Mouse (Mus musculus) neural tube, embryonic 10.5 days (tissue): ENCODE measurements at regions not wholly inside any gene's neighbourhood (a gene's known extent, or its start where the extent isn't known, plus 50 kb on each side); places are given as distances from the start of the nearest gene placed in this dataset.

Experiments used
- DNase-seq: peaks from one replicate; pipeline ENCODE4 v3.0.0-alpha.2; 2017; ENCODE audit warnings: low spot score; ENCODE audit errors: extremely low spot score

- DNase-seq: peak; percentile 81
Observed at GRCm38 (mm10) chr5:64647417-64648125, 155.6 kb upstream of the Klf3 start.

- peak; percentile 58 for DNase-seq
Observed at GRCm38 (mm10) chr5:64648492-64648891, 154.7 kb upstream of the Klf3 start.

DNA sequence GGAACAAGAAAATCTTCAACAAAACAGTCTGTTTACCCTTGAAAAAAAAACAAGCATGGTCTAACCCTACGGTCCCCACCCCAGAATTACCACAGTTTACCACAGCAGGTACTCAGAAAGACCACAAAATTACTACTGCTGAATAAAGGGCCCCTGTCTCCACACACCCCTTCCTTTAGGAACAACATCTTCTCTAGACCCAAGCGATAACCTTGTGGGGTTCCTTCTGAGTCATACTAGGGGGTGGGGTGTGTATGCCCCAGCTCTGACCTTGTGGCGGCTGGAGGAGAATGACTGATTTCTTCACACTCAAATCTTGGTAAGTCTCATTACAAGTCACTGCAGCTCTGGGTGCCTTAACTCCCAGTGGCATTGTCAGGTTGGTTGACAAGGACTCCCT lies 151.8 kb upstream of the Klf3 start:
- no peak for DNase-seq

GRCm38 (mm10) chr5:64653764-64654163 lies 149.4 kb upstream of the Klf3 start:
- no peak for DNase-seq

DNA sequence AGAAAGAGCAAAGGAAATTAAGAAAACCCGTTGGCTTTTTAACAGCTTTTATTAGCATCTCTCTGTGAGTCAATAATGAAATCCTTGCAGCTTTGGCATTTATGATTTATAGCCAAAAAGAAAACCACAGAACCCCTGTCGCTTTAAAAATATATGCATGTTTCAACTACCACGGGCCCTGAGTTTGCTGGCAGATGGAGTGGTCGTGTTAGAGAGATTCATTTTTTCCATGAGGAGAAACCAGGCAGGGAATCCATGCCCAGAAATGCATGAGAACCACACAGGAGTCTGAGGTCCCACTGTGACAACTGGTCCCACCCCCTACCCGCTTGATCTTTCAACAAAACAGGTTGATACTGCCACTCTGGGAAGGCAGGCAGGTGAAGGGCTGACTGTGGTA lies 147.9 kb upstream of the Klf3 start:
- no peak for DNase-seq

DNA sequence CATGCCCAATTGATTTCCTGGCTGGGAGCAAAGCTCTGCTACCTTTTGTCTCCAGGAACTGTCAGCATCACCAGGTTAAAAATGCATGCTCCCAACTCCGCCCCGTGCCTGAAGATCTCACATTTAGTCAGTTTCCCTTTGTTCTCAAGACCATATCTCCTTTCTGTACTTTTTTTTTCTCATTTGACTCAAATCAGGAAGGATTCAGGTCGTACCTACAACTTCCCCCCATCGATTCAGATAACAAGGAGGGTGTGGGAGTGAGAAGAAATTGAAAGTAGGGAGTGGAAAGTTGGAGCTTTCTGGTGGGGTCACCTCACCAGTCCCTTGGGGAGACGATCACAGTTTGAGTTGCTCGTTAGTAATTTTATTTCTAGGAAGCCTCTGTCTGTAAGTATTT lies 141.2 kb upstream of the Klf3 start:
- no peak for DNase-seq

DNA sequence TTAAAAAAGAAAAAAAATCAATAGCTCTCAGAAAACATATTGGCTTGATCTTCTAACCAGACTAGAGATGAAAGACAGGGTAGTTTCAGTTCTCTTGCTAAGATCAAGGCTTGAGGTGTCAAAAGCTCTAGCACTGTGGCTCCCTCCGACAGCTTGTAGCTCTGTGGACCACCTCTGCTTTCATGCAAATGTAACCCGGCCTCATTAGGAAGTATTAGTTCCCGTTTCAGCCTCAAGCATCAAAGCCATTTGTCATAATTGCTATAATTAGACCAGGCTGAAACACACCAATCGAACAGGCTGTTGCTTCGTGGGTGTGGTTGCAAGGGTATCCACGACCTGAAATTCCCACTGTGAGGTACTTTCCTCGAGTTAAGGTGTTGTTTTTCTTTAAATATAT lies 140.7 kb upstream of the Klf3 start:
- DNase-seq: no peak

GRCm38 (mm10) chr5:64663766-64664165 lies 139.4 kb upstream of the Klf3 start:
- DNase-seq: no peak

GRCm38 (mm10) chr5:64665064-64665463 lies 138.1 kb upstream of the Klf3 start:
- no peak for DNase-seq

- no peak for DNase-seq
Observed at GRCm38 (mm10) chr5:64666256-64666655, 136.9 kb upstream of the Klf3 start.

DNA sequence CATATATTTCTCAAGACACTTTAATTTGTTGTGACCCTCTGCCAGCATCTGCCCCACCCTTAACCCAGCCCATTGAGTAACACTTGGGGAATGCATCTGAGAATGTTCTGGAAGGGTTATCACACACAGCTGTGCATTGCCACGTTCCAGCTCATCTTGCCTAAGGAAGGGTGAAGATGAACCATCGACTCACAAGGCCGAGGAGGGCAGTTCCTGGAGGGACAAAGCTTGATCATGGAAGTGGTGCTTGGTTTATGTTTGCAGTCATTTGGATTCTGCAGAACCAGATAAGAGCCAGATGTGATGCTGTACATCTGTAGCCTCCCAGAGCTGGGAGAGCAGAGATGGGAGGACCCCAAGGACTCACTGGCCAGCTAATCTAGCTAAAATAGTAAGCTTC lies 136.1 kb upstream of the Klf3 start:
- no peak for DNase-seq

DNA sequence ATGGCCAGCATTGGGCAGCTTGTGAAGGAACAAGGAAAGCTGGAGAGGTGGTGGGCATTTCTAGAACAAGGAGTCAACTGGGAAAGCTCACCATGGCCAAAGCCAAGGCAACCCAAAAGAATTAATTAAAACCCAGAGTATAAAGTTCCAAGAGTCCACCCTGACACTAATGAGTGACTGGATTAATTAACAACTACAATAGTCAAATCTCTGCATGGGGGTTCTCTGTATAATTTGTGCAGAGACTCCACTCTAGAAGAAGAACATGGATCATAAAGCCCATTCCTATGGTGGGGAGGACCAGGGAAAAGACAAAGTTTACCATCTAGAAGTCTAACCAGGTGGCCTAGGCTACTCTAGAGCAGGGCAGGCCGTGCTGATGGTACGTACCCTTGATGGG lies 129.3 kb upstream of the Klf3 start:
- no peak for DNase-seq

- DNase-seq: no peak
Observed at GRCm38 (mm10) chr5:64676214-64676945, 126.8 kb upstream of the Klf3 start.

DNA sequence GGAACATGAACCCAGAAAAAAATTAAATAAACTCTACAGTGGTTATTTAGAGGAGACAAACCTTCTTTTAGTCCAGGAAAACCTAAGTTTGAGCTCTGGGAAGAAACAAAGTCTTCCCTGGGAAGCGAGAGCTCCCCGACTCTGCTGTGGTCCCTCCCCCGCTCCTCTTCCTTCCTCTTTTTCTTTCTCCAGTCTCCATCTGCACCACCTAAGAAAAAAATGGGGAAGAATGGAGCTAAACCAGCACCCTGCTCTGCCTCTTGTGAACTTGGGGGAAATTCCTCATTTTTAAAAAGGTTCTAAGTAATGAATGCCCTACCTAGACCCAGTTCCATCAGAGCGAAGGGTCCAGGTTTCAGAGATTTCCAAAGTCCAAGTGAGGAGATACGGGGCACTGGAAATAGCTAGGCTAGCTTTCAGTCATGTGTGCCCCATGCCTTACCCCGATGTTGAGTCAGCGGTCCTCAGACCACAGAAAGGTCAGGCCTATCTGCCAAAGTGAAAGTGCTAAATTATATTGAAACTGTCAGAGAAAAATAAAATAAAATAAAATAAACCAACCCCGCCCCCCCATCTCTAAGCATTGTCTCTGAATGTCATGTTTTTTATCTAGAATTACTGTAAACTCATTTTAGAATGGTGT lies 126.1 kb upstream of the Klf3 start:
- DNase-seq: no peak

DNA sequence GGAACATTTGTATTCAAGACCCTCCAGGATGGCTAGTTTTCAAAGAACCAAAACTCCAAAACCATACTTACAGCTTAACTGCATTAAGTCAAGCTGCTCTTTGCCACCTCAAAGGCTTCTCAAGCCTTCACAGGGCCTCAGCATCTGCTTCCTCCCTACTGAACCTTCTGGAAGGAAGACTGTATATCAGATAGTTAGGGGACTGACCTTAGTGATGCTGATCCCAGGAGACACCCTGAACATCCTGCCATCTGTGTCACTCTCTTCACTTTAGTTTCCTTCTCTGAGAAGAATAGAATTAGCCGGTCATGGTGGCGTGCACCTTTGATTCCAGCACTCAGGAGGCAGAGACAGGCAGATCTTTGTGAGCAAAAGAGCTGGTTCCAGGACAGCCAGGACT lies 124.5 kb upstream of the Klf3 start:
- no peak for DNase-seq

GRCm38 (mm10) chr5:64679996-64680625 lies 123.1 kb upstream of the Klf3 start:
- DNase-seq: no peak

DNA sequence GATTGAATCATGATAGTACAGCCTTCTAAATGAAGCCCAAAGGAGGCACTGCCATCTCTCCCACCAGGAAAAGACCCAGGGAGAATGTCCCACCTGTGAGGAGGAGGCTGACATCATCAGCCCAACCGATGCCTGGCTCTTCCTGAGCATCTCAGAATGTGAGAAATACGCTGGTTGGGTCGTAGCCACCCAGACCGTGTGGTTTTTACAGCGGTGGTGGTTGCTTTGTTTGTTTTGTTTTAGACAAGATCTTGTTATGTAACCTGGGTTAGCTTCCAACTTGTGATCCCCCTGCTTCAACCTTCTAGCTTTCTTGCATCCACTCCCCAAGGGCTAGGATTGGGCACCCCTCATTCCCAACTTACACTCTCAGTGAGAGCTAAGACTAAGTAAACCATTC lies 122.0 kb upstream of the Klf3 start:
- DNase-seq: no peak

GRCm38 (mm10) chr5:64682326-64682845 lies 120.8 kb upstream of the Klf3 start:
- no peak for DNase-seq

DNA sequence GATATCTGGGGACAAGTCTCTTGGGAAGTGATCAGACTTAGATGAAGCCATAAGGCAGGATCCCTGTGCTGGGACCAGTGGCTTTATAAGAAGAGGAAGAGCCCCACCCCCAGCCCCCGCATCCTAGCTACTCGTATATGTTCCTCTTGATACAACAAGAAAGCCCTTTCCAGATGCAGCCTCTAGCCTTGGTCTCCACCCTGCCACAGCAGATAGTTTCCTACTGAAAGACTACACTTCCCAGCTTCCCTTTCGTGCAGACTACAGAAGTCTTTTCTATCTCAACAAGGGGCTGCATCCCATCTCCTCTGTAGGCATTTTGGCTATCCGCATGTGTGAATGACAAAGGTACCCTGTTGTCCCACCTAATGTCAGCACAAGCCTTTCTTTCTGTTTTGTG lies 119.8 kb upstream of the Klf3 start:
- no peak for DNase-seq

GRCm38 (mm10) chr5:64684275-64684674 lies 118.9 kb upstream of the Klf3 start:
- no peak for DNase-seq

- DNase-seq: no peak
Observed at GRCm38 (mm10) chr5:64690148-64690547, 113.0 kb upstream of the Klf3 start.
